Comparison of ENCODE assay signal across 9 mouse cellular contexts in genomic region chr17:68841892-68842252, GRCm38 (mm10). TPM values are rescaled to one million over a fixed set of nuclear protein-coding genes. Genes with fewer than 3 reads are reported as not detected.
DNase-seq lines count a peak whose midpoint lies in the region; ATAC-seq lines count a peak whose summit lies in the region.
"Had no signal": no experiment of that assay in that cellular context is flagged by ENCODE, and none has a peak within 500 bp of the region (broad histone marks: within the 10 kb centered on the region; RNA-seq: fewer than 3 reads in every experiment).

No protein-coding gene starts in this region.

- H3K36me3 ChIP-seq in heart, embryonic 12.5 days: no peaks in the 10 kb centered on the region
- no peaks in the 10 kb centered on the region for H3K36me3 ChIP-seq in embryonic facial prominence, embryonic 11.5 days (replicated peaks; ENCODE audit: control insufficient read depth, insufficient read depth, low read depth, low read length)
- no peaks in the 10 kb centered on the region for H3K36me3 ChIP-seq in hindbrain, embryonic 13.5 days
- no peaks in the 10 kb centered on the region for H3K36me3 ChIP-seq in midbrain, embryonic 12.5 days

- no peak overlapping the region for H3K27ac ChIP-seq in heart, embryonic 12.5 days (ENCODE audit: poor library complexity, severe bottlenecking)
- no peak overlapping the region for H3K27ac ChIP-seq in embryonic facial prominence, embryonic 11.5 days (replicated peaks; ENCODE audit: low read depth, low read length)
- H3K27ac ChIP-seq in hindbrain, embryonic 13.5 days: no peak overlapping the region
- no peak overlapping the region for H3K27ac ChIP-seq in midbrain, embryonic 12.5 days (replicated peaks)

- peak overlapping the region; percentile 56 for H3K4me3 ChIP-seq in heart, embryonic 12.5 days
- H3K4me3 ChIP-seq in embryonic facial prominence, embryonic 11.5 days (ENCODE audit: low read depth, low read length): peak overlapping the region; percentile 45
- peak overlapping the region; percentile 57 for H3K4me3 ChIP-seq in hindbrain, embryonic 13.5 days
- peak overlapping the region; percentile 51 for H3K4me3 ChIP-seq in midbrain, embryonic 12.5 days

- 3% methylated on average over 22 of the region's 22 CpGs for whole genome bisulfite sequencing in heart, embryonic 12.5 days
- 3% methylated on average over 22 of the region's 22 CpGs for WGBS in embryonic facial prominence, embryonic 11.5 days
- 4% methylated on average over 16 of the region's 22 CpGs for WGBS in hindbrain, embryonic 13.5 days
- WGBS in midbrain, embryonic 12.5 days: 3% methylated on average over 22 of the region's 22 CpGs

- peak; percentile 63 for ATAC-seq in heart, embryonic 12.5 days (ENCODE audit: insufficient number of reproducible peaks, low FRiP score)
- peak; percentile 58 for ATAC-seq in embryonic facial prominence, embryonic 11.5 days (replicated peaks; ENCODE audit: insufficient number of reproducible peaks, low FRiP score, low TSS enrichment, low read depth)
- ATAC-seq in hindbrain, embryonic 13.5 days (ENCODE audit: low FRiP score): peak; percentile 27; the same call in 1 of the 2 replicates
- ATAC-seq in midbrain, embryonic 12.5 days (ENCODE audit: low FRiP score, low read depth): peak; percentile 42

- H3K4me1 ChIP-seq in heart, embryonic 12.5 days (replicated peaks): peaks cover 30% of the 10 kb centered on the region
- H3K4me1 ChIP-seq in embryonic facial prominence, embryonic 11.5 days (ENCODE audit: control insufficient read depth, insufficient read depth, low read length): peaks cover 7% of the 10 kb centered on the region; the same call in 1 of the 2 replicates
- peaks cover 37% of the 10 kb centered on the region for H3K4me1 ChIP-seq in hindbrain, embryonic 13.5 days (replicated peaks)
- peaks cover 28% of the 10 kb centered on the region for H3K4me1 ChIP-seq in midbrain, embryonic 12.5 days

- H3K9me3 ChIP-seq in heart, embryonic 12.5 days (replicated peaks): no peaks in the 10 kb centered on the region
- no peaks in the 10 kb centered on the region for H3K9me3 ChIP-seq in embryonic facial prominence, embryonic 11.5 days (replicated peaks; ENCODE audit: control insufficient read depth, low read length)
- H3K9me3 ChIP-seq in hindbrain, embryonic 13.5 days: no peaks in the 10 kb centered on the region
- no peaks in the 10 kb centered on the region for H3K9me3 ChIP-seq in midbrain, embryonic 12.5 days

- H3K4me2 ChIP-seq in heart, embryonic 12.5 days: peak overlapping the region; percentile 97
- peak overlapping the region; percentile 95 for H3K4me2 ChIP-seq in embryonic facial prominence, embryonic 11.5 days (ENCODE audit: low read depth, low read length)
- peak overlapping the region; percentile 90 for H3K4me2 ChIP-seq in hindbrain, embryonic 13.5 days
- H3K4me2 ChIP-seq in midbrain, embryonic 12.5 days (replicated peaks): peak overlapping the region; percentile 85

- DNase-seq in heart, postnatal 25 days (ENCODE audit: low spot score): no peak
- no peak for DNase-seq in embryonic facial prominence, embryonic 11.5 days (ENCODE audit: low spot score)
- no peak for DNase-seq in thymus, adult 18-20 months
- DNase-seq in layer of hippocampus, postnatal 36 days: no peak
- DNase-seq in left cerebral cortex, adult 11 months (ENCODE audit: low spot score): no peak

- H3K9ac ChIP-seq in heart, embryonic 12.5 days: peak overlapping the region; percentile 60
- H3K9ac ChIP-seq in embryonic facial prominence, embryonic 11.5 days (replicated peaks; ENCODE audit: low read length): peak overlapping the region; percentile 56
- peak overlapping the region; percentile 79 for H3K9ac ChIP-seq in hindbrain, embryonic 13.5 days
- H3K9ac ChIP-seq in midbrain, embryonic 12.5 days (replicated peaks): peak overlapping the region; percentile 69

- H3K27me3 ChIP-seq in heart, embryonic 12.5 days (replicated peaks): peaks cover 59% of the 10 kb centered on the region
- peaks cover 29% of the 10 kb centered on the region for H3K27me3 ChIP-seq in embryonic facial prominence, embryonic 11.5 days (ENCODE audit: control insufficient read depth, insufficient read depth, low read length)
- peaks cover 31% of the 10 kb centered on the region for H3K27me3 ChIP-seq in hindbrain, embryonic 13.5 days
- H3K27me3 ChIP-seq in midbrain, embryonic 12.5 days: peaks cover 45% of the 10 kb centered on the region

- intact Hi-C loops in heart, postnatal 25 days (cut with DNase I): no loop called here

RNA-seq across cellular contexts. Expression of gene Tmem200c, which starts 15.4 kb away (rescaled TPM):
- polyA plus RNA-seq in heart, embryonic 12.5 days (2016; fragmentation: Nextera tagmentation; extraction: Ambion mirVana): 0.17 and 0.32 TPM in 2 replicates
- total RNA-seq in heart, postnatal 25 days (2021): not detected
- polyA plus RNA-seq in embryonic facial prominence, embryonic 11.5 days (2014; fragmentation: Nextera tagmentation; extraction: Ambion mirVana): 1.1 and 1.4 TPM in 2 replicates
- polyA plus RNA-seq in hindbrain, embryonic 13.5 days (2015; fragmentation: Nextera tagmentation; extraction: Ambion mirVana): 1.9 and 2.3 TPM in 2 replicates
- 4.1 and 4.7 TPM in 2 replicates for polyA plus RNA-seq in midbrain, embryonic 12.5 days (2016; fragmentation: Nextera tagmentation; extraction: Ambion mirVana)
- 1 to 10 TPM; 7.2 to 8.3 TPM for total RNA-seq in layer of hippocampus, postnatal 36 days (2021)
- total RNA-seq: neutrophil, adult 5-6 weeks had no signal
